Mouse (Mus musculus): ENCODE data around the gene Phf20.

GRCm38 (mm10) chr2:156257922-156258761, 61.9 kb downstream of the Phf20 start:
- no peak for TF ChIP-seq CTCF (IDR thresholded peaks at IDR 0.05; ENCODE audit: extremely low read depth, insufficient read depth, insufficient read length, insufficient replicate concordance)
- TF ChIP-seq POLR2A (IDR thresholded peaks at IDR 0.05; ENCODE audit: low read depth, low read length), result no peak

All from spleen, adult 2 months (tissue).